Mouse (Mus musculus) left cerebral cortex, adult 18-20 months (tissue): ENCODE measurements around the gene Gm49322. TPM values are rescaled to one million over a fixed set of nuclear protein-coding genes. Genes with fewer than 3 reads are reported as not detected.

Experiments used
- DNase-seq, 2 experiments: peaks; one replicate each; pipeline ENCODE4 v3.0.0; 2021 to 2022; ENCODE audit warnings: low spot score in 2 of 2, mixed read lengths in 1 of 2
- microRNA-seq, 2 experiments: library from miRNA; unstranded; fragments of <30 nt; microRNA quantifications; one replicate each; pipeline ENCODE4 v1.2.0; 2021
- total RNA-seq, 2 experiments: library from RNA; stranded (reverse); gene quantifications; 2 replicates each; pipeline ENCODE4 v1.2.3; 2021

The Gm49322 gene
- total RNA-seq, 2 experiments from 2014 or later = 3.5 to 3.7 TPM

- DNase-seq = no peak
Measured at GRCm38 (mm10) chr10:80653156-80653720, 47.4 kb downstream of the Gm49322 start.

DNA sequence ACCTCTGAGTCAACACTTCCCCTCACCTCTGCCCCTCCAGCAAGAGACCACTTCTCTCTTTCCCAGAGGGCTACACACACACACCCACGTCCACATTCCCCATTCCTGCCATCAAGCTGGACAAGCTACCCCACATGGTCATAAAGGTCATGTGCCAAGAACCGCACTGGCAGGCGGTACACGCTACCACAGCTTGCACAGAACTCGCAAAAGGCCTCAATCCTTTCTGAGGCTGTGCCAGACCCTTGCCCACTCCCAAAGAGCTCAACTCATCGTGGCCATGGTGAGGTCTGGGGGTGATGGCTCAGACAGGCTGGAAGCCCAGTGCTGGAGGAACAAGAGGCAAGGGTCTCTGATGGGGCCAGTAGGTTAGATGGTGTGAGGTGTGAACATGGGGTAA is 49.0 kb downstream of the Gm49322 start:
- DNase-seq = no peak

DNA sequence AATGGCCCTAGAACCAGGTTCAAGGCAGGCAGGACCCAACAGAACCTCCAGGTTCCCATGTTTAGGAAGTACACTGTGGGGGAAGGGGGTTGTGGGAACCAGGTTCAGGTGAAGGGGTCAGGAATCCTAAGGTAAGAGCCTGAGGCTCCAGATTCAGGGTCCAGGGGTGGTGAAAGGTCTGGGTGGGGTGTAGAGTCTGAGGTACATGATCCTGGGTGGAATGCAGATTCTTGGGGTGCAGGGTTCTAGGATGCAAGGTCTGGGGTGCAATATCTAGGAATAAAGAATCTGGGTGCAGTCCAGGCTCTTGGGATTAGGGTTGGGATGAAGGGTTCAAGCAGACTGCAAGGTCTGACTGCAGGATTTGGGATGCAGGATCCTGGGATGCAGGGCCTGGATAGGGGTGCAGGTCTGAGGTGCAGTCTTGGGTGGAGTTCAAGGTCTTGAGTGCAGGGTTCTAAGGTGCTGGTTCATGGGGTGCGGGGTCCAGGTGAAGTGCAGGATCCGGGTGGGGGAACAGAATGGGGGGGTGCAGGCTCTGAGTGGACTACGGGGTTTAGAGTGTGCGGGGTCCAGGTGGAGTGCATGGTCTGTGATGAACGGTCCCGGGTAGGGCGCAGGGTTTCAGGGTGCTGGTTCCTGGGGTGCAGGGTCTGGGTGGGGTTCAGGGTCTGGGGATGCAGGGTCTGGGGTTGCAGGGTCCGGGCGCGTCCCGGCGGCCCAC is 49.7 kb downstream of the Gm49322 start:
- DNase-seq = no peak

DNA sequence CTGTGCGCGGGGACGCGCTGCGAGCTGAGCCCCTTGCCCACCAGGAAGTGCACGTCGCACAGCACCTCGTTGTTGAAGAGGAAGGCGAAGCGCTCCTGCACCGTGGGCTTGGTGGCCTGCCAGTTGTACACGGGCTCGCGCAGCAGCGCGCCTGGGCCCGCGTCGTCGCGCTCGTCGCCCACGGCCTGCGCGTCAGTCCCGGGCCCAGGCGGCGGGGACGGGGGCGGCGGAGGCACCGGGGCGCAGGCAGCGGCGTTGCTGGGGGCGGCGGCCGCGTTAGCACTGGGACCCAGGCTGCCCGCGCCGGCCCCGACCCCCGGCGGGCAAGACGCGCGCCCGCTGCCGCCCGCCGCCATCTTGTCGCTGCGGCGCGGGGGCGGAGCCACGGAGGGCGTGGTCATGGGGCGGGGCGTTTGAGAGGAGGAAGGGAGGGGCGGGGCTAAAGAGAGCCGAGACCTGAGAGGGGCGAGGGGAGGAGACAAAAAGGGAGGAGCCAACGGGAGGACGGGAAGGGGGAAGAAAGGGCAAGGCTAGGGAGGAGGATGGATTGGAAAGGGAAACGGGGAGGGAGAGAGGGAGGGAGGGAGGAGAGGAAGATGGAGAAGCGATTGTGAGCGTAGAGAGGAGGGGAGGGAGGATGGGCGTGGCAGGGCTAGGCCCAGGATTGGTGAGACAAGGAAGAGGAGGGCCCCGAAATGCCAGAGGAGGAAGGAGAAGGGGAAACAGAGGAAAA is 50.5 kb downstream of the Gm49322 start:
- peak; percentile 94 to 96 for DNase-seq

DNA sequence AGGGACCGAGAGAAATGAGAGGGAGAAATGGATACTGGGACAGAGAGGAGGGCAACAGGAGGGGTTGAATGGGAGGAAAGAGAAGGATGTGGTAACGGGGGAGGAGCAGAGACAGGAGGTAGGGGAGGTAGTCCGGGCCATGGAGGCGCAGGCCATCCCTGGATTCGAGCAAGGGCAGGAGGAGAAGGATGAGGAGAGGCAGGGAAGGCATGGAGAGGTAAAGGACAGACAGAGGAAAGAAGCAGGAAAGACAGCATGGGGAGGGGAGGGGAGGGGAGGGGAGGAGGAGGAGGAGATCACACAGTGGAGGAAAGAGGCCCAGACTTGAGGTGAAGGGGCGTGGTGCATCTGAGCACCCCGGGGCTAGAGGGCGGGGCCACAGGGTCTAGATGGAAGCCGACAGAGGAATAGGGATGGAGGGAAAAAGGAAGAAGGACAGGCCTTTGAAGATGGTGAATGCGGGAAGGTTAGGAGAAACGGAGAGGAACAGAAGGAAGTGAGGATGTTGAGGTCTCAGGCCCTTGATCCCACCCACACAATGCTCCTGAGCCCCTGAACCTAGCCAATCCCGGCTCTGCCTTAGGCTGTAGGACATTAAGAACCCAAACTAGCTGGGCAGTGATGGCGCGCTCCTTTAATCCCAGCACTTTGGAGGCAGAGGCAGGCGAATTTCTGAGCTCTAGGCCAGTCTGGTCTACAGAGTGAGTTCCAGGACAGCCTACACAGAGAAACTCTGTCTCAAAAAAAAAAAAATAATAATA is 51.2 kb downstream of the Gm49322 start, which contains the start of gene Btbd2:
TSS of gene Btbd2 (minus strand) at position 209 of the 761 bp plus-strand sequence.
- DNase-seq = no peak

- no peak for DNase-seq
Measured at GRCm38 (mm10) chr10:80658194-80658840, 52.5 kb downstream of the Gm49322 start.

DNA sequence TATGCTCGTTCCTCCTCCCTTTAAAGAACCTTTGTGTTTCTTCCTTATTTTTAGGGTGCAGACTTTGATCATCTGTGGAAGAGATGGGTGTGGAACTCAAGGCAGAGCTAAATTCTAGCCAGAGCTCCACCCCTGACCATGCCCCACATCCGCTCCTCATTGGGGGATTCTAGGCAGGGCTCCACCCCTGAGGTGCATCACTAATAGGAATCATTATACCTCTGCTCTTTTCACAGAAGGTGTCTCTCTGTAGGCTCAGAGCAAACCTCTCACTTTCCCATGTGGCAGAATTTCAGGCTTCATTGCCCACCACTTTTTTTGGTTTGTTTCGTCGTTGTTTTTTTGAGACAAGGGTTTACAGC is 53.0 kb downstream of the Gm49322 start:
- DNase-seq = no peak

DNA sequence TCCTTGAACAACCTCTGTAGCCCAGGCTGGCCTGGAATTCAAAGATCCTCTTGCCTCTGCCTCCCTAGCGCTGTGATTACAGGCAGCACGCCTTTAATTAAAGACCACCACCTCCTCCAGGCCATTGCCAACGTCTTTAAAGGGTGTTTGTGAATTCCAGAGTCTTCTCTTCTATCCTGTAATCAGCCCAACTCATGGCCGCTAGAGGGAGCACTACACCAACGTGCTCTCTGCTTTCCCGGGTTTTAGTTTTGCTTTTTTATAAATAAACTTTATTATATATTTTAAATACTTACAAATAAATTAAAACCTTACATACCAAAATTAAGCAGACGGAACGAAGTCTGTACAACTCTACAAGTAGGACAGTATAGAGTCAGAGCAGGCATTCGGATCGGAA is 53.4 kb downstream of the Gm49322 start:
- DNase-seq = peak; percentile 79 to 85

- DNase-seq = no peak
Measured at GRCm38 (mm10) chr10:80661149-80661548, 55.3 kb downstream of the Gm49322 start.

- DNase-seq = no peak
Measured at GRCm38 (mm10) chr10:80663485-80664196, 57.8 kb downstream of the Gm49322 start.

DNA sequence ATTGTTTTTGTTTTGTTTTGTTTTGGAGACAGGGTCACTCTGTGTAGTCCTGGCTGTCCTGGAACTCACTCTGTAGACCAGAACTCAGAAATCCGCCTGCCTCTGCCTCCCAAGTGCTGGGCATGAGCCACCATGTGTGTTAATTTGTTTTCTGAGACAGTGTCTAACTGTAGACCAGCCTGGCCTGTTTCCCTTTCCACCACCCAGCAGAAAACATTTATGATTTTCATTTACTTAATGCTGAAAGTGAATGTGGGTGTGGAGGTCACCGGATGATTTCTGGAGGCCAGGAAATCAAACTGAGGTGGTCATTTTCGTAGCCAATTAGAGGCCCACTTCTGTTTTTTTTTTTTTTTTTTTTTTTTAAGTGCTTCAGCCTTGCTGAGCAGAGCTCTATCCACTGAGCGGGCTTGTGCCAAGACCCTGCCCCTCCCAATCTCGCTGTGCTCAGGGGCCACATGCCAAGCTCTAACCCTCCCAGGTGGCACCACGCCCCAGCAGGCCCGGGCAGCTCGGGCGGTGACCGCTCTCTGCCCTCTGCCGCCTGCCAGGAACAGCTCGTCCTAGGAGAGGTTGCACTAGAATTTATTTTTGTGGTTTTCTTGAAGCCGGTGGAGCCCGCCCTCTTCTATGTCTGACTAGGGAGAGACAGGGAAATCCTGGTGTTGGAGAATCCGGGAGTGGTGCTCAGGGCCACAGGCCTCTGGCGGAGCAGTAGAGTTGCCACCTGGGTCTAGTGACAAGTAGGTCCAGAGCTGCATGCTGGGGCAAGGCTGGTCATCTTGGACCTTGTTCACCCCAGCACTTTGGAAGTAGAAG is 58.6 kb downstream of the Gm49322 start:
- no peak for DNase-seq

DNA sequence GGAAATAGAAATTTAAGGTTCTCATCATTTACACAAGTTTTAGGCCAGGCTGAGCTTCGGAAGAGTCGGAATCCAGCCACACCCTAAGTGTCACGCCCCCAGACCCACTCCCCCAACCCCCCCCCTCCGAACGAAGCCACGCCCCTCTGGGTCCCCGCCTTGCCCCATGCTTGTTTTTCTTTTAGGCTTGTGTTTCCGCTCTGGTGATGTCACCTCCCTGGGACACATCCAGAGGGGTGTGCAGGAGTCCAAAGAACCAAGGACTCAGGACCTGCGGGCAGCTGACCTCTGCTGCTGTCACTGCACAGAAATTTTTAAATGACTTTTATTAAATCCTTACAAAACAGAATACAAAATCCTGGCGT is 59.2 kb downstream of the Gm49322 start:
- no peak for DNase-seq

Small RNAs within 50 kb of the gene (microRNA-seq; reads per million reads assigned to microRNA genes)
- gene Mir6912 = 2.5 to 6.1 reads per million in 2 experiments

Other genes starting within 250 kb of the Gm49322 start
- 10 to 100 TPM; 25.8 to 34.6 TPM for gene Plk5, start 249.6 kb upstream of the Gm49322 start, total RNA-seq
- gene Mex3d, start 218.4 kb upstream of the Gm49322 start, total RNA-seq = 10 to 100 TPM; 20.1 to 20.7 TPM
- 100 to 1,000 TPM; 143 to 166 TPM for gene Mbd3, start 206.5 kb upstream of the Gm49322 start, total RNA-seq
- 100 to 1,000 TPM; 383 to 388 TPM for gene Uqcr11, start 199.2 kb upstream of the Gm49322 start, total RNA-seq
- gene Tcf3, start 172.4 kb upstream of the Gm49322 start, total RNA-seq = 10 to 100 TPM; 25.4 to 29.8 TPM
- gene Onecut3, start 111.2 kb upstream of the Gm49322 start, total RNA-seq = not detected
- gene Atp8b3, start 66.9 kb upstream of the Gm49322 start, total RNA-seq = under 1 TPM; 0.12 to 0.21 TPM
- gene Rexo1, start 44.5 kb upstream of the Gm49322 start, total RNA-seq = 10 to 100 TPM; 41.4 to 42.3 TPM
- 10 to 100 TPM; 54.8 to 68.7 TPM for gene Klf16, start 28.7 kb upstream of the Gm49322 start, total RNA-seq
- gene Abhd17a, start 15.7 kb upstream of the Gm49322 start, total RNA-seq = 100 to 1,000 TPM; 179 to 185 TPM
- 10 to 100 TPM; 49.1 to 50.5 TPM for gene Scamp4, start 3.1 kb upstream of the Gm49322 start, total RNA-seq
- 1 to 10 TPM; 2.3 to 6.4 TPM for gene Adat3, start 3.1 kb upstream of the Gm49322 start, total RNA-seq
- gene Csnk1g2, start 16.8 kb downstream of the Gm49322 start, total RNA-seq = 100 to 1,000 TPM; 253 to 267 TPM
- gene Btbd2, start 51.0 kb downstream of the Gm49322 start, total RNA-seq = 10 to 100 TPM; 87.6 to 93.8 TPM
- 10 to 100 TPM; 43.3 to 47.7 TPM for gene Mknk2, start 72.1 kb downstream of the Gm49322 start, total RNA-seq
- 10 to 100 TPM; 17.1 to 17.2 TPM for gene Mob3a, start 96.0 kb downstream of the Gm49322 start, total RNA-seq
- 10 to 100 TPM; 42.6 to 45.2 TPM for gene Izumo4, start 96.2 kb downstream of the Gm49322 start, total RNA-seq
- 100 to 1,000 TPM; 140 to 153 TPM for gene Ap3d1, start 136.2 kb downstream of the Gm49322 start, total RNA-seq
- gene Dot1l, start 149.2 kb downstream of the Gm49322 start, total RNA-seq = 10 to 100 TPM; 43.0 to 44.4 TPM
- 10 to 100 TPM; 46.8 to 53.3 TPM for gene Sf3a2, start 192.2 kb downstream of the Gm49322 start, total RNA-seq
- gene Plekhj1, start 192.6 kb downstream of the Gm49322 start, total RNA-seq = 10 to 100 TPM; 66.1 to 77.7 TPM
- 1 to 10 TPM; 2.4 to 2.9 TPM for gene Amh, start 199.2 kb downstream of the Gm49322 start, total RNA-seq
- gene Jsrp1, start 207.5 kb downstream of the Gm49322 start, total RNA-seq = 1 to 10 TPM; 6.6 to 8.0 TPM
- gene Oaz1, start 220.6 kb downstream of the Gm49322 start, total RNA-seq = 100 to 1,000 TPM; 517 to 561 TPM
- 10 to 100 TPM; 35.4 to 45.0 TPM for gene Lingo3, start 238.0 kb downstream of the Gm49322 start, total RNA-seq
- 10 to 100 TPM; 34.8 to 48.8 TPM for gene Lsm7, start 249.2 kb downstream of the Gm49322 start, total RNA-seq
- 10 to 100 TPM; 45.6 to 53.7 TPM for gene Sppl2b, start 249.3 kb downstream of the Gm49322 start, total RNA-seq